Mouse (Mus musculus) liver, embryonic 14.5 days (tissue): Measurements from ENCODE around the gene Peli2.

Source experiments
- CTCF ChIP-seq: IDR thresholded peaks from 2 replicates; pipeline ENCODE4 v1.5.1; 2016; ENCODE audit warnings: antibody characterized with exemption, low read depth, control low read depth
- EP300 ChIP-seq: IDR thresholded peaks from 2 replicates; pipeline ENCODE4 v1.6.1; 2016; ENCODE audit warnings: antibody characterized with exemption, low read depth

DNA sequence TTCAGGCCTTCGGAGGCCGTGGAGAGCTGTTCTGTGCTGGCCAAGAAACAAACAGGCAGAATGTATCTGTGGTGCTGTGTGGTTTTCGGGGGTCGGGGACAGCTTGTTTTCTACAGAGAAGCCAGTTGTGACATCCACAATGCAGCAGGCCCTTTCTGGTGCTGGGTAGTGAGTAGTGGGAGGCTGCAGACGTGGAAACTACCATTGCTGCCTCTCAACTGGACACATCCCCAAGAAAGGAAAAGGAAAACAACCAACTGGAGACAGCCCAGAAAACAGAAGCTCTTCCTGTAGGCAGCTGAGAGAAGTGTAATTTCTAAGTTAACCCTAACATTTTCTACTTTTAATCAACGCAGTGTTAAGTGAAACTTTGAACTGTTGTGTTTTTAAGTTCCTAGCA lies 9.4 kb downstream of the Peli2 start:
- no peak for TF ChIP-seq CTCF
- no peak for TF ChIP-seq EP300
